Mouse (Mus musculus) intestine, embryonic 14.5 days (tissue): ENCODE results near the gene Tceal1. TPM values are rescaled to one million over a fixed set of nuclear protein-coding genes. Genes with fewer than 3 reads are reported as not detected.

ENCODE experiments used
- ATAC-seq: fragments of 200-750 bp; cut with Nextera tagmentation; replicated peaks from 2 replicates; pipeline ENCODE4 v1.8.0; 2017; ENCODE audit warnings: low read depth, moderate number of reproducible peaks, moderate TSS enrichment, moderate library complexity; ENCODE audit not compliant: low FRiP score, low TSS enrichment
- DNase-seq: peaks from one replicate; pipeline ENCODE4 v3.0.0-alpha.2; 2018; ENCODE audit warnings: low spot score
- H3K27ac ChIP-seq: fragments of 300-500 bp; sonication (generic); 2 replicates; pipeline ENCODE4 v1.5.1; 2014; ENCODE audit warnings: low read depth, mild to moderate bottlenecking, control low read depth
- H3K27me3 ChIP-seq: fragments of 300-500 bp; sonication (generic); replicated peaks from 2 replicates; pipeline ENCODE4 v1.6.1; 2014; ENCODE audit warnings: low read length, control low read depth; ENCODE audit not compliant: control insufficient read depth, insufficient read depth
- H3K36me3 ChIP-seq: fragments of 300-500 bp; sonication (generic); 2 replicates; pipeline ENCODE4 v1.6.1; 2014; ENCODE audit warnings: low read length, control low read depth; ENCODE audit not compliant: control insufficient read depth, insufficient read depth
- H3K4me1 ChIP-seq: fragments of 300-500 bp; sonication (generic); replicated peaks from 2 replicates; pipeline ENCODE4 v1.6.1; 2014; ENCODE audit warnings: low read length, control low read depth, mixed read lengths; ENCODE audit not compliant: control insufficient read depth, insufficient read depth
- H3K4me2 ChIP-seq: fragments of 300-500 bp; sonication (generic); 2 replicates; pipeline ENCODE4 v1.6.1; 2014; ENCODE audit warnings: low read length
- H3K4me3 ChIP-seq: fragments of 300-500 bp; sonication (generic); 2 replicates; pipeline ENCODE4 v1.5.1; 2014; ENCODE audit warnings: low read depth, low read length, control low read depth, mixed read lengths
- H3K9ac ChIP-seq: fragments of 300-500 bp; sonication (generic); 2 replicates; pipeline ENCODE4 v1.6.1; 2014; ENCODE audit warnings: mild to moderate bottlenecking, low read length
- H3K9me3 ChIP-seq: fragments of 300-500 bp; sonication (generic); 2 replicates; pipeline ENCODE4 v1.6.1; 2016; ENCODE audit warnings: low read length, control low read depth; ENCODE audit not compliant: control insufficient read depth
- WGBS: fragments of 180-500 bp; shearing (Covaris S2); extraction: QIAGEN DNeasy Blood & Tissue Kit; methylation state at CpG from one replicate; pipeline ENCODE4 v1.1.7; 2014; 5-methylcytosine and 5-hydroxymethylcytosine counted together
- polyA plus RNA-seq: library from polyadenylated mRNA; unstranded; fragments of >200 nt; fragmentation: Nextera tagmentation; extraction: Ambion mirVana; gene quantifications from 2 replicates; pipeline ENCODE4 v1.2.1, GENCODE M21; 2014

Gene Tceal1
- polyA plus RNA-seq, 1 experiment from 2014 or later = 8.2 TPM

GRCm38 (mm10) chrX:136742241-136742640 is 34.5 kb downstream of the Tceal1 start:
- Histone ChIP-seq H3K36me3 (peaks cover 13% of the 10 kb centered on the region; the same call in 1 of the 2 replicates), H3K27ac (peak overlapping the region; percentile 88), H3K27me3 (no peaks in the 10 kb centered on the region), H3K4me1 (no peaks in the 10 kb centered on the region), H3K9me3 (no peaks in the 10 kb centered on the region), H3K9ac (peak overlapping the region; percentile 60), H3K4me3 (peak overlapping the region; percentile 61), H3K4me2 (peak overlapping the region; percentile 52)
- WGBS = 15% methylated on average over 10 of the region's 10 CpGs
- DNase-seq (no peak), ATAC-seq (no peak)

DNA sequence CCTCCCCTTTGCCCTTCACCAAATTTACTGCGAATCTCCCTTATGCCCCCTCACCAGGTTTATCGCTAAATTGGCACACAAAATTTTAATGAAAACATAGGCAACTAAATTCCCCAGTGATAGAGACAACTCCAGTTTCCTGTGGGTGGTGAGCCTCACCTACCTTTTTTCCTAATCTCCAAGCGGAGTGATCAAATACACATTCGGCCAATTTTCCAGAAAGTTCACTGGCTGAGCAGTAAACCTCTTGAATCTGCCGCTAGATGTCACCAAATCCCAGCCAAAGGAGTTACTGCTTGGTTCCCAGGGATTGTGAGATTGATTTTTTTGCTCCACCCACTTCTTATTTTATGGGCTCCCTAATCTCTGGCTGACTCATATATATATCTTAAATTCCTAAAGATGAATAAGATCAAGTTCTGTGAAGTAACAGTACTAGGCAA is 34.9 kb downstream of the Tceal1 start:
- Histone ChIP-seq H3K4me3 (peak overlapping the region; percentile 61), H3K9ac (peak overlapping the region; percentile 60), H3K4me2 (peak overlapping the region; percentile 52), H3K27me3 (no peaks in the 10 kb centered on the region), H3K36me3 (peaks cover 10% of the 10 kb centered on the region; the same call in 1 of the 2 replicates), H3K27ac (peak overlapping the region; percentile 88), H3K9me3 (no peaks in the 10 kb centered on the region), H3K4me1 (no peaks in the 10 kb centered on the region)
- ATAC-seq = no peak
- peak; percentile 69 for DNase-seq
- WGBS = 36% methylated on average over 5 of the region's 5 CpGs

DNA sequence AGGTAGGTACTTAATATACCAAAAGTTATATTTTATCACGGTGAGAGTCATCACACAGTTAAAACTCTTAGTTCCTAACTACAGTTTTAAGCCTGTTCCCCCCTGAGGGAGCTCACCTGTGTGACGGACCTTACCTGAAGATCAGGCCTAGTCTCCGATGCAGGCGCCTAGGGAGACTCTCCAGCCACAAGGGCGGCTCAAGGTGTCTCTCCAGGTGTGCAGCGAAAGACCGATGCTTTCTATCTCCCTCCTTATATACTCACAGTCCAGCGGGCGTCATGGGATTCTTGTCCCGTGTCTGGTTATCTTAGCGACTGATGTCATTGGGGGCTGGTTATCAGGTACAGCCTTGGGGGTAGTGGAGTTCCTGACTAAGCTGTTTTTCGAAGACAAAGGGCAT is 35.7 kb downstream of the Tceal1 start, which contains the start of gene Morf4l2:
Morf4l2 (minus strand) TSS at position 232 of the 400 bp plus-strand sequence.
- H3K4me1 ChIP-seq = no peaks in the 10 kb centered on the region
- peak within 1 kb of the TSS; percentile 61 for H3K4me3 ChIP-seq
- ATAC-seq = no peak
- WGBS = 92% methylated on average over 12 of the region's 12 CpGs
- H3K27me3 ChIP-seq = no peaks in the 10 kb centered on the region
- no peak for DNase-seq
- peaks cover 11% of the 10 kb centered on the region for H3K36me3 ChIP-seq
- no peaks in the 10 kb centered on the region for H3K9me3 ChIP-seq
- H3K27ac ChIP-seq = peak within 1 kb of the TSS; percentile 88
- peak within 1 kb of the TSS; percentile 52 for H3K4me2 ChIP-seq
- H3K9ac ChIP-seq = peak within 1 kb of the TSS; percentile 60

DNA sequence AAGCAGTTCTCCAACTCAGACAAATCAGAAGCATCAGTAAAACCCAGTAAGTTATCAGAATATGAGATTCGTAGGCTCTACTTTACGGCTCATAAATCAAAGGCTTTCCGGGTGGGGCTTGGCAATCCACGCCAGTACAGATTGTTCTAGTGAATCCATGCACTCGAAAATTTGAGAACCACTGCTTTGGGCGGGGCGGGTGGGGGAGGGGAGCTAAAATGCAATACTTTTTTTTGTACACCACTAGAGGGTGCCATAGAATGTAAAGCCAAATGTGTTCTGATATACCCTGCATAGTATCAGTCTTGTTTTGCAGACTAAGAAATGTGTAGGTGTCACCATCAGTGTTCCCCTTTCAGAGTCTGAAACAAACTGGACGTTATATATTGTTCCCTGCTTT is 36.9 kb downstream of the Tceal1 start:
- ATAC-seq (no peak), DNase-seq (no peak)
- no peak overlapping the region for H3K27ac ChIP-seq
- 67% methylated on average over 8 of the region's 8 CpGs for WGBS
- H3K4me1 ChIP-seq = no peaks in the 10 kb centered on the region
- no peak overlapping the region for H3K4me2 ChIP-seq
- H3K36me3 ChIP-seq = peaks cover 6% of the 10 kb centered on the region; the same call in 1 of the 2 replicates
- H3K9ac ChIP-seq = no peak overlapping the region
- H3K4me3 ChIP-seq = no peak overlapping the region
- H3K27me3 ChIP-seq = no peaks in the 10 kb centered on the region
- no peaks in the 10 kb centered on the region for H3K9me3 ChIP-seq

GRCm38 (mm10) chrX:136749329-136749728 is 41.5 kb downstream of the Tceal1 start:
- H3K9me3 ChIP-seq = no peaks in the 10 kb centered on the region
- H3K4me3 ChIP-seq = no peak overlapping the region
- DNase-seq (no peak), ATAC-seq (no peak)
- H3K27ac ChIP-seq = no peak overlapping the region
- WGBS = 76% methylated on average over 4 of the region's 4 CpGs
- no peaks in the 10 kb centered on the region for H3K27me3 ChIP-seq
- H3K4me1 ChIP-seq = no peaks in the 10 kb centered on the region
- H3K36me3 ChIP-seq = peaks cover 6% of the 10 kb centered on the region; the same call in 1 of the 2 replicates
- no peak overlapping the region for H3K9ac ChIP-seq
- no peak overlapping the region for H3K4me2 ChIP-seq

- Histone ChIP-seq H3K9ac (no peak overlapping the region), H3K4me3 (no peak overlapping the region), H3K27me3 (no peaks in the 10 kb centered on the region), H3K4me1 (no peaks in the 10 kb centered on the region), H3K9me3 (no peaks in the 10 kb centered on the region), H3K36me3 (peaks cover 14% of the 10 kb centered on the region; the same call in 1 of the 2 replicates), H3K27ac (no peak overlapping the region), H3K4me2 (no peak overlapping the region)
- DNase-seq (no peak), ATAC-seq (no peak)
- 91% methylated on average over 3 of the region's 3 CpGs for WGBS
Observed at GRCm38 (mm10) chrX:136755464-136755863, 47.7 kb downstream of the Tceal1 start.

Other genes with a start within 250 kb of the Tceal1 start
- gene Kir3dl1, start 190.0 kb upstream of the Tceal1 start, polyA plus RNA-seq = not detected in 2 replicates
- gene Kir3dl2, start 163.9 kb upstream of the Tceal1 start, polyA plus RNA-seq = not detected in 2 replicates
- 3.4 and 4.6 TPM in 2 replicates for gene Tceal3, start 117.1 kb upstream of the Tceal1 start, polyA plus RNA-seq
- gene Morf4l2, start 35.7 kb downstream of the Tceal1 start, polyA plus RNA-seq = 471 and 491 TPM in 2 replicates
- 0.11 and 0.12 TPM in 2 replicates for gene Glra4, start 72.2 kb downstream of the Tceal1 start, polyA plus RNA-seq
- gene Plp1, start 114.7 kb downstream of the Tceal1 start, polyA plus RNA-seq = 6.2 and 6.9 TPM in 2 replicates
- 0.53 and 0.77 TPM in 2 replicates for gene Rab9b, start 160.8 kb downstream of the Tceal1 start, polyA plus RNA-seq
- gene H2bfm, start 219.3 kb downstream of the Tceal1 start, polyA plus RNA-seq = not detected in 2 replicates